Comparison of ENCODE assay signal across 14 mouse cellular contexts in the genomic region with DNA sequence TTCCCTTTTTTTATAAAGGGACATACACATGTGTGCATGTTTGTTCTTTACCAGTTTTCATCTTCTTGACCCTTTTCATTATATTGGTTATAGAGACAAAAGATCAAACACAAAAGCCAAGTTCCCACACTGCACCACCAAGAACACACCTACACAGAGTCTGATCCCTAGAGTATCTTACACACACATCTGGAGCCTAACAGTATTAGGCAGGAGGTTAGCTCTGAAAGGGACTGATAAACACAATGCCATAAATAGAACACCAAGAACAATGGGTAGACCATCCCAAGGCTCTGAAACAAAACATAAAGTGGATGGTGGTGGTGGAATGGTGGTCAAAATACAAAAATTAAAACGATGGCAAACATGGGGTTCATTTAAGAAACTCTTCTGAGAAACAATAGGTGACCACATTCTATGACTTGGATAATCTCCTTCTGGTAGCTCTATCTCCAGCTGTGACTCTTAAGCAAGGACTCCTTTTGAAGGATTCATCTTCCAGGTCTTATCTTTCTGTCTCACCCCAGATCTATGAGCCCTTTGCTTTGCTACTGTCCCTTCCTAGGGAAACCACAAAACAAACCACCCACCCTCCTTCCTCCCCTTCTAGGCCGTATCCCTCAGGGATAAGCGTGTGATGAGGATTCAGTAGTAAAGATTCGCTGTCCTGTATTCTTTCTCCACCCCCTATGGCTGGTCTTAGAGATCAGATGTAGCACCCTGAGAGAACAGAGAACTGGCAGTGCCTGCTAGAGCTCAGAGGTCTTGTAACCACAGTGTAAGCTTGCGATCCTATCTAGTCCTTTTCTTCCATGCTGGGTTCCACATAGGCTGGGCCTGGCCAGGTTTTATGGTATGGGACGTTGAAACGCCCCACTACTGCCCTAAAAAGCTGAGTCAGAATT.
"Had no signal": no experiment of that assay in that cellular context is flagged by ENCODE, and none has a peak within 500 bp of the region (broad histone marks: within the 10 kb centered on the region; RNA-seq: fewer than 3 reads in every experiment).

No protein-coding gene starts in this region.

- H3K36me3 ChIP-seq: limb, embryonic 13.5 days; midbrain, embryonic 12.5 days had no signal

- H3K4me3 ChIP-seq: layer of hippocampus, adult 2 months; limb, embryonic 13.5 days; midbrain, embryonic 12.5 days had no signal

- ATAC-seq: inflammation-experienced regulatory T-cells, adult 6 months; intestine, postnatal 0 days; lung, postnatal 0 days had no signal

- H3K27me3 ChIP-seq: limb, embryonic 13.5 days; midbrain, embryonic 12.5 days had no signal

- DNase-seq: kidney, adult 8-10 months; kidney, postnatal 4 days; left cerebral cortex, postnatal 4 days; lung, adult 2 months; lung, postnatal 36 days; right cerebral cortex, adult 18-20 months; right cerebral cortex, postnatal 25 days had no signal

- H3K4me2 ChIP-seq: limb, embryonic 13.5 days; midbrain, embryonic 12.5 days had no signal

- H3K27ac ChIP-seq: kidney, postnatal 0 days; layer of hippocampus, adult 2 months; limb, embryonic 13.5 days; midbrain, embryonic 12.5 days had no signal

- H3K9ac ChIP-seq: limb, embryonic 13.5 days; midbrain, embryonic 12.5 days had no signal

- H3K4me1 ChIP-seq: limb, embryonic 13.5 days; midbrain, embryonic 12.5 days had no signal
